Mouse (Mus musculus) brain, embryonic 14.5 days (tissue): ENCODE measurements around the gene Arhgap17.
A peak's percentile ranks its signal among the peaks of the same experiment; 100 is the strongest.

Experiments
- CTCF ChIP-seq: fragments of 200-500 bp; IDR thresholded peaks from 2 replicates; pipeline ENCODE4 v1.5.1; 2012; ENCODE audit warnings: inconsistent platforms, mild to moderate bottlenecking, moderate library complexity, borderline replicate concordance; ENCODE audit not compliant: insufficient read depth, insufficient read length; ENCODE audit errors: extremely low read depth
- POLR2A ChIP-seq: fragments of 200-500 bp; IDR thresholded peaks from 2 replicates; pipeline ENCODE4 v1.6.1; 2012; ENCODE audit warnings: mild to moderate bottlenecking, inconsistent platforms, borderline replicate concordance; ENCODE audit not compliant: poor library complexity, insufficient read depth, insufficient read length, severe bottlenecking; ENCODE audit errors: extremely low read depth

GRCm38 (mm10) chr7:123398828-123399227 lies 29.1 kb upstream of the Arhgap17 start:
- no peak for TF ChIP-seq POLR2A
- TF ChIP-seq CTCF, result peak; percentile 76; the same call in 1 of the 2 replicates
